Mouse (Mus musculus) kidney, adult 8-10 months (tissue): ENCODE results near the gene Dcps.

Experiments
- DNase-seq, 2 experiments: peaks; one replicate each; pipeline ENCODE4 v3.0.0; 2022

The Dcps gene

GRCm38 (mm10) chr9:35128564-35128963 lies 47.3 kb downstream of the Dcps start:
- no peak for DNase-seq

DNA sequence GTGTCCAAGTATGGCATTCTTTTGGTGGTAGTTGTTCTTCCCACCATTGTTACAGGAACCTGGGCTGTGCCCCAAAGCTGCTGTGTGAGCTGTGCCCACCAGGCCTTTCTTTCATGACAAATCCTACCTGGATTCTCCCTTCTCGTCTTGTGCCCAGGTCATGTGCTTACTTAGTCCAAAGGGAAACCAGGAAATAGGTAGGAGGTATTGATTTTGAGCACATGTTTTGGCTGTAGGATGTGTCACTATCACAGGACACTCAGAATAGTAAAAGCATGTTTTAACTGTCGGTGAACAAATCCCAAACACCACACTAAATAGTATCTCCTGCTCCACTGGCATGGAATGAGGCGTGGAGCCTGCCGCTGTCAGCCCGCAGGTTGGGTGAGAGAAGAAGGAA lies 48.3 kb downstream of the Dcps start:
- DNase-seq, result no peak

DNA sequence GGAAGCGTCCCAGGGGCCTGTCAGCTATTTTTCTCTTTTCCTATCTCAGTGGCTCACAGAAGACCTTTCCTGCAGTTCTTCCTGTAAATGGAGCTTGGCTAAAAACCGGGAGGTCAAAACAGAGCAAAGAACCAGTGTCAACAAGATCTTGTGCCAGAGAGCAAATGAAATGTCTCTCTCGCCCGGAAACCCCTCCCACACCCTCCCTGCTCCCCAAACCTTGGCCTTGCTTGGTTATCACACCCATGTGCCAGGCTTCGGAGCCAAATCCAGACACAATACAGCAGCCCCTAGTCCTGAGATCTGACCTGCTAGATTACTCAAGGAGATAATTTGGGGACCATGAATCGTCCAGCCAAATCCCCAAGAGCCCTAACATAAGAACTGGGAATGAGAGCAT lies 48.7 kb downstream of the Dcps start:
- DNase-seq, result peak; percentile 42 to 70

- DNase-seq, result no peak
Observed at GRCm38 (mm10) chr9:35124678-35124955, 51.2 kb downstream of the Dcps start.

DNA sequence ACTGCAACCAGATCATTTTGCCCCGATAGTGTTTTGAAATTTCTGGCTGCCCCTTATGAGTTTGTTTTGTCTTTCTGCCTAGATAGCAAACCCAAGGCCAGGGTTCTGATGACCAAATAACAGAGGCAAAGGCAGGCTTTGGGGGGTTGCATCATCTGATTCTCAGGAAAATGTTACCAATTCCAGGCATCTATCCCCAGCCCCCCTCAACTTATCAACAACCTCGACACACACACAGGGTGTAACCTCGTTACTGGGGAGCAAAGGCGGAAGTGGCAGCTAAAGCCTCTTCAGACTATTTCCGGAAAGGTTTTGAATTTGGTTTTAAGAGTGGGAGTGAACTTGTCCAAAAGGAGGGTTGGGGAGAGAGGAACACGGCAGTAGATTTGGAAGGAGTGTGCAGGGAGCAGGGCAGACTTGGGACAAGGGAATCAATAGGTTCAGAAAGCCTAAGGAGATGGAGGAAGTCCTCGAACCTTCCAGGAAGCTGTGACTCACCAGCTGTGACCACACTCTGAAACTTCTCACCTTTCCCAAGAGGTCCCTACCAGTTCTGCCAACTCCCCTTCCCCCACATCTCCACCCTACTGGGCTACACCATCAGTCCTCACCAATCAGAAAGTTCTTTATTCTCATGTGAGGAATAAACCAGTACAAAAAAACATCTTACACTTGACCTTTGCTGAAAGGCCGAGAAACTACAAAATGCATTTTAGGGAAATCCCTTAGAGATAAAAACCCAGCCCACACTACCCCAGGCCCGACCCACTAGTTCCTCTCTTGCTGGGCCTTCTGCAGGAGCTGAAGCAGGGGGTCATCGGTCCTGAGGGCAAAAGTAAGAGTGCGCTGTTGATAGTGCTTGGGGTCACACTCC lies 51.8 kb downstream of the Dcps start:
- no peak for DNase-seq

DNA sequence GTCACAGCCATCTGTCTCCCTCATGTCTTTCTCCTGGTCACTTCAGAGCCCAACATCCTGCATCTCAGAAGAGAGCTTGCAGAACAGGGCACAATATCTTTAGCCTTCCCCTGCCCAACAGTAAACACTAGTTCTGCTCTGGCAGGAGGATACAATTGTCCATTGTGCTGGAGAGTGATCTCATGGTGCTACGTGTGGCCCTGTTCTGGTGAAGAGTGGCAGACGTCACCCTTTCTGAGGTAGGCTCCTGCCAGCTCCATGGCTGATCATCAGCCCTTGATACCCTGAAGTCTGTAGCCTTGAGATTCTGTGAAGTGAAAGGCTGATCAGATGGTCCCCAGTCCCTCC lies 52.4 kb downstream of the Dcps start:
- DNase-seq, result no peak

DNA sequence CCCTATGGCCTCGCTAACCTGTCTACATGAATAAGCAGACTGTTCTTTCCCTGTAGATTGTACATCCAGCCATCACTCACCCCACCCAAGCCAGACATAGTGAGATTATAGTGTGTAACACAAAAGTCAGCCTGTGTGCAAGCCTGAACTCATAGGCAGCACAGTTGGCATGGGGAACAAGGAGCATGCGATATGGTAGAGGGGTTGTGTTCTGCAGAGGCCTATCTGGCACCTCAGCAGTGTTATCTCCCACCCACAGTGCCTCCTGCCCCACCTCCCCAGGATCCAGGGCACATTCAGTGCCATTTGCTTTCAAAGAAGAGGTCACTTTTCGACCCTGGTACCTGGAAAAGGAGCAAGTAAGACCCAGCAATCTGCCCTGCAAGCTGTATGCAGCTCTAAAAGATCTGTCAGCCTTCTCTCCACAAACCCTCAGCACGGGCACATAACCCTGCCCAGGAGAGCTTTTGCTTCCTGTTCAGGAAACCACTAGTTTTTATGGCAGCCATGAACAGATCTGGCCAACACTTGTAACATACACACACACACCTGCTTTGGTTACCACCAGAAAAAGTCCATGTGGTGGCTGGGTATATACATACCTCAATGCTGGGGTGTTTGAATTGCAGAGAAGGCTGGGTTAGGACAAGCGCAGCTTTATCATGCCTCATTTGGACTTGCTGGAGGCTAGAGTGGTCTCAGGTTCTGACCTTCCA lies 53.2 kb downstream of the Dcps start:
- DNase-seq, result no peak

DNA sequence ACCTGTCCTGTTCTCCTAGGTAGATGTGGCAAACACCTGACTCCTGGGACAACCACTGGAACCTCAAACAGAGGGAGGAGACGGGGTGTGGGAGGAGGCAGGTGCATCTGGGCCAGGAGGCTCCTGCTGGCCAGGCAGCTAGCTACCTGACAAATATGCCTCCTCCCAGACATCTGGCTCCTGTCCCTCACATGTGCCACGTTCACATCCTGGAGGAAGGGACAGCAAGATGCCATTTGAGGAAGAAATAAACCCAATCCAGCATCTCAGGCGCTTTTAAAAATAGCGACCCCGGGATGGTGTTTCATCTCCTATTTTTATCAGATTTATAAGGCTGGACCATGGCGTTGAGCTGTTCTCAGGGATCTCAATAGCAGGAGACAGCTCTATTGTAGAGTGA lies 56.7 kb downstream of the Dcps start, which contains the start of gene St3gal4:
TSS of gene St3gal4 (minus strand) at position 101 of the 400 bp plus-strand sequence.
- DNase-seq, result no peak

DNA sequence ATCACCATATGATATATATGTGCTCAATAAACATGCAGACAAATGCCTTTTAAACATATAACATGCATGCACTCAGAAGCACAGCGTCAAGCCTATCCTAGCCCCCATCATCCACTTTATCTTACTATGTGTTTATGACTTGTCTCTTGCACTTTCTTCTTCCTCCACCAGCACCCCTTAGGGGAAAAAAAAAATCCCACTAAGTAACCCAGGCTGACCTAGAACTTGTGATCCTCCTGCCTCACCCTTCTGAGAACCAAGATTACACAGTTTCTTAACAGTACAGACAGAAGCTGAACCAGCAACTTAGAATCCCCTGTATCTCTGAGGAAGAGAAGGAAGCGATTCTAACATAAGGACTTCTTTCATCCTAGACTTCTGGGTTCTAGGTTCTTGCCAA lies 57.3 kb downstream of the Dcps start:
- DNase-seq, result no peak

DNA sequence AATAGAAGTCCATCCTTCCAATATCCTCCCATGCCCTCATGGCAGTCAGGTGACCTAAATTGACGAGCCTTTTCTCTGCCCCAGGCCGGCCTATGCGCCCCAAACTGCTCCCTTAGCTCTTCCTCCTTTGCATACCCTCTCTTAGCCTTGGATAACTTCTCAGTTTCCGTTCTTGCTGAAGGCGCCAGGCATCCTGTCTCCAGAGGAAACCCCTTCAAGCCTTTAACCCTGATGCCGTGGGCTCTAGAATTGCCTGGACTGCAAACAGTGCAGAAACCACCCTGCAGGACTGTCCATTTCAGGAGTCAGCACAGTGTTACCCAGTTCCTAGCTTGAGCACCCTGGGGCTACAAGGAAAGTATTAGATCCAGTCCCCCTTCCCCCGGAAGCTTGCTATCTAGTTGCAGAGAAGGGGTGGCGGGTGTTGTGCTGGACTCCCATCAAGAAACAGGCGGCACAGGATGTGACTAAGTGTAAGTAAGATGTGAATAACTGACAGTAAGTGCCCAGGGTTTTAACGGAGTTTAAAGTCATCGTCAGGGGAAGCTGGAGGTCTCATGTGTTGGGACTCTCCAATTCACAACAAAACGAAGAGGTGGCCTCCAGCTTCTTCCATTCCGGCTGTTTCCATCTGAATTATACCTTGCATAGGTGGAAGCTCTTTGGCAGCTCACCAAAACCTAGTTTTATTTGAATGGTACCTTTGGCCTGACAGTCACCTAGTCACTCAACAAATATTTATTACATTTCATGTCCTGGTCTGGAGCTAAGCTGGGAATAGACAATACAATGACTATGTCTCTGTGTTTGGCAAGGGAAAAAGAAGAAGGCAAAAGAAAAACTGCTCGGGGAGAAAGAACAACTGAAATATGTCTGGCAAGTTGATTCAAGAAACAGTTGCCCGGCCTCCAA lies 58.2 kb downstream of the Dcps start:
- DNase-seq, result peak; percentile 49 to 58

GRCm38 (mm10) chr9:35116391-35117381 lies 59.2 kb downstream of the Dcps start:
- DNase-seq, result peak; percentile 68 to 69

GRCm38 (mm10) chr9:35115804-35116203 lies 60.1 kb downstream of the Dcps start:
- DNase-seq, result no peak

DNA sequence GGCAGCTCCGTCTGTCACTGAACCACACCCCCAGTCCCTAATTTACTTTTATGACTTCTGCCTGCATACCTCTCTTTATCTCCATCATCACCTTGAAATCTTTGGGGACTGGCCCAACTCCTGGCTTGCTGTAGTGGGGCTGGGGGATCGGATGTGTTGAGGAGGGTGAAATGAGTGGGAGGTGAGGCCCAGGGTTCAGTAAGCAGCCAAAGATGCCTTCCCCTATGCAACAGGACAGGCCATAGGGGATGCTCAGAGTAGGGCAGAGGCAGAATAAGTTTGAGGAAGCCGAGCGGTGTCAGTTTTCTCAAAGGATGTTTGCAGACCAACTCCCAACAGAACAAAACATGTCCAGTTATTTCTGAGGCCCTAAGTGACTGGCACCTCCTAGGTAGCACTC lies 60.6 kb downstream of the Dcps start:
- no peak for DNase-seq

GRCm38 (mm10) chr9:35114234-35114633 lies 61.6 kb downstream of the Dcps start:
- DNase-seq, result no peak

GRCm38 (mm10) chr9:35111941-35112595 lies 63.8 kb downstream of the Dcps start:
- no peak for DNase-seq

DNA sequence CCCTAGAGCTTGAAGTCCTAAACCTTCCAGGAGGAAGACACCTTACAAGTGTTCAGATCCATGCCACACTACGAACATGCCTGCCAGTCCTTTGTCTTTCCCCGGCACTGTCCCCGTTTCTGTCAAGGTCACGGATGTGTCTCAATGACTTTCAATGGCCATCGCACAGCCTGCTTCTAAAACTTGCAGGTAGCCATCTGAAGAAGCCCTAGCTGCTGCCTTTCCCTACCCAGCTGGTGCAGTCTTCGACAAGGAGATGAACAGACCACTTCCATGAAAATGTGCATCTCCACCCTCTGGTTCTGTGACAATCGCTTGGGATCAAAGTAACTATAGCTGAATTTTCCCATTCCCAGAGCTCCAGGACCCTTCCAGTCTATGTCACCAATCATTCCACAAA lies 64.4 kb downstream of the Dcps start:
- DNase-seq, result no peak

GRCm38 (mm10) chr9:35110567-35110966 lies 65.3 kb downstream of the Dcps start:
- DNase-seq, result no peak

DNA sequence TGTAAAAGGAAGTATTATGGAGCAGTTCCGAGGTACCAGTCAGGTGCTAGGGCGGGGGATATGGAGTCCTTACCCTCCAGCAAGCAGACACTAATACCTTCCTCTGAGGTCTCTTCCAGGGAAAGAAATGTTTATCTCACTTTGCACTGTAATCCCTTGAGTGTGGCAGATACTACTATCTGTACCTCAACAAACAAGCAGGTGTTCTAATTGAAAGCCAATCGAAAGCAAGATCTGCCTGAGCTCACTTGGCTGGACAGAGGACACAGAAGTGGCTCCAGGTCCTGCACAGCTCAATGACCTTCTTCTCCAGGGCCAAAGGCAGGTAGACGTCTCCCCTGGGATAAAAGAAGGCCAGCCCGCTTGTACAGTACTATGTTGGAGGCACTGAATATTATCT lies 65.8 kb downstream of the Dcps start:
- DNase-seq, result no peak

DNA sequence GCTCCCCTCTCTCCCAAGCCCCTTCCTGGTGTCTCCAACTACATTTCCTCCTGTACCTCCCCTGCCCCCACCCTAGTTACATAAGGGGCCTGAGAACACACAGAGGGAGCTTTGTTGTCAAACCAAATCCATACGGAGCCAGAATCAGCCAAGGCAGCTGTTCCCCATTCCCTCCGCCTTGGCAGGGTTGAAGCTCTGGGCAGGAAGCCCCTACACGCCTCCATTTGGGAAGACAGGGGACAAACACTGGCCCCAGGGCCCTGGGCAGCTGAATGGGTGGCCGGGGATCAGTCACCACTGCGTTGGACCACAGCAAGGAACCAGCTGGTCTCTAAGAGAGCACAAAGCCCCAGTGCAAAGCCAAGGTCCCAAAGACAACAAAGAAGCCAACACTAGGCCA lies 66.9 kb downstream of the Dcps start:
- no peak for DNase-seq

DNA sequence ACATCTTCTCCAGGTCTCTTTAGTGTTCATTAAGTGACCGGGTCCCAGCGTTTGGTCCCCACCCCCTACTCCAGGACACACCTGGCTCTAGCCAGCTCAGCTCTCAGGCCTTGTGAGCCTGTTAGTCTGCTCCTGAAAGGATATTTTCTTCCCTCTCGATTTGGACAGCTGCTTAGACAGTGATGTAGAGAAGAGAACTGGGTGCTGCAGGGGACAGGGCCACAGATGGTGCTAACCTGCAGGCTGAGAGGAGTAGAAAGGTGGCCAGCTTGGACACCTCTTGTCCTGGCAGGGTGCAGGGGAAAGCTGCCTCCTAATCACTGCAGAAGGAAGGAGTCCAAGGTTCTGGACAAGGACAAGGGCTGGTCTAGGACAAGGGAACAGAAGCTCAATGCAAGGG lies 67.8 kb downstream of the Dcps start:
- no peak for DNase-seq

DNA sequence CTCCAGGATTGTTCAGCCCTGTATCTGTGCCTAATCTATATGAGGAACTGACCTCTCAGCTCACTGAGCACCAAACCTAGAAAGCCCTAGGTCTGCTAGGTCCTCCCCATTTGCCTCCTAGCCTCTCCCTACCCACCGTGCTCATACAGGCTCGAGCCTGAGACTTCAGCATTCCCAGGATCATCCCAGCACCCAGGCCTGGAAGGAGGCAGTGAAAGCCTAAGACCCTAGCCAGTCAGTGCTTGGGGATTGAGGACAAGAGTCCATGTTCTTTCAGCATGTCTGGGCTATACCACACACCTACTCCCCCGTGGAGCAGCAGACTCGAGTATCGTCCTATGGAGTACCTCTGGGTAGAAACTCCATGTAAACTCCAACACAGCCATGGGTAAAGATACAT lies 68.5 kb downstream of the Dcps start:
- DNase-seq, result no peak
